Mouse (Mus musculus): ENCODE measurements around the gene Ryr3. TPM values are rescaled to one million over a fixed set of nuclear protein-coding genes. Genes with fewer than 3 reads are reported as not detected.

The Ryr3 gene
- total RNA-seq, 2 experiments from 2014 or later = under 0.01 to 0.04 TPM

DNA sequence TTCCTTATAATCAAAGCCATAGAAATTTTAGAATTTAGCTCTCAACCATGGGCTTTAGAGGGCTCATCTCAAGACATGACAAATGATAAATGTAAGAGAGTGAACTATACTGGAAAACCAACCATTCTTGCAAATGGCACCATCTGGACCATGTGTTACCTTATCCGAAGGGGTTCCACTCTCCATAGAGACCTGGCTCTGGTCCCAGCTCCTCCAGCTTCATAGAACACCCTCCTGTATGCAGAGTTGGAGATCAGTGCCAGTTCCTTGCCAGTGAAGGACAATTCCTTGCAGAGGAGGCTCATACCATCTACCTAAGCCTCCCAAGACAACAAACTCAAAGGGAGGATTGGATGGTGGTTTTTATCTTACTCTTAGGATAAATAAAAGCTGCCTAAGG lies 268.0 kb downstream of the Ryr3 start:
- no peak for ATAC-seq (ENCODE audit: poor library complexity, severe bottlenecking)

DNA sequence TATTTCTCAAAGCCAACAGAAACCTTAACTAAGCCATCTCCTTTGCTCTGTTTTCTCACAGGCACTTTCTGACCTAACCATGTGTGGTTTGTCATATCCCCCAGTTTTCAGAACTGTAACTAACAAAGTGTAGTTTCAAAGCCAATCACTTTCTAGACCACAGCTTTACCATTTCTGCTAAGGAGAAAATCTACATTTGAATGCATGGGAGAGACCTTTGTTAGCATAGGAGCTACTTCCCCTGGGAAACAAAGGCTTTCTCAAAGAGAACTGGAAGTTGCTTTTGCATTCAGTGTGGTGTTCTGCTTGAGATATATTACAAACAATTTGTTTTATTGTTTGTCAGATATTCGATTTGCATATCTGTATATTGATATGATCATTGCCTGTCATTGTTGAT lies 285.1 kb downstream of the Ryr3 start:
- ATAC-seq (ENCODE audit: poor library complexity, severe bottlenecking) = no peak

DNA sequence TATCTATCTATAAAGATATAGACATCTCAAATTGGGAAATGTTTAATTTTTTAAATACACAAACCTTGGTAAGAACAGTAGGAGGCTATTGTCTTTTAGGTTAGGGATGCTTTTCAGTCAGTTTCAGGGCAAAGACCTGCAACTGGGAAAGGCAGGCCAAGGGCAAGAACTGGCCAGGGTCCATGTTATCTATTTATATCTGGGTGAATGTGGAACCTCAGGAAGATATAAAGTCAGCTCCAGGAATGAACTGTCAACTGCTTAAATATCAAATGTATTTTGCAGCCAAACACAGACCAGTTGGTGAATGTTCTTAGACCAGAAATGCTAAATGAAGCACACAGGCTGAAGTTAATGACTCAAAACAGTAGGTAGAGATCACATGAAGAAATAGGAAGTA lies 303.1 kb downstream of the Ryr3 start:
- no peak for ATAC-seq (ENCODE audit: poor library complexity, severe bottlenecking)

- no peak for ATAC-seq (ENCODE audit: poor library complexity, severe bottlenecking)
Observed at GRCm38 (mm10) chr2:112912611-112913010, 304.3 kb downstream of the Ryr3 start.

DNA sequence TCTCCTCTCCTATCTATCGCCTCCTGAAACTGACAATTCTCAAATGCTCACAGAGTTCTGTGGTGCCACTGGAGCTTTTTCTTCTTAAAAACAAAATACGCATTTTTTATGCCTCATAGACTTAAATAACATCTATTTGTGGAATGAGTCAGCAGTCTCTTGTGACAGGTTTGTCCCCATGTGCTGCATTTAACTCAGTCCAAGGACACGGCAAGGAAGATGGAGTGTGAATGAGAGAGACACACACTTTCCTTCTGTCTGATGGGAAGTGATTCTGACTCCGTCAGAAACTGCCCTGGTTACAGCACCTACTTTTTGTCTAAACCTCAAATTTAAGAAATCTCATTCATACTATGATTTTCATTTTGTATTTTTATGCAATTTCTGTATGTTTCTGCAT lies 306.3 kb downstream of the Ryr3 start:
- ATAC-seq (ENCODE audit: poor library complexity, severe bottlenecking) = no peak

DNA sequence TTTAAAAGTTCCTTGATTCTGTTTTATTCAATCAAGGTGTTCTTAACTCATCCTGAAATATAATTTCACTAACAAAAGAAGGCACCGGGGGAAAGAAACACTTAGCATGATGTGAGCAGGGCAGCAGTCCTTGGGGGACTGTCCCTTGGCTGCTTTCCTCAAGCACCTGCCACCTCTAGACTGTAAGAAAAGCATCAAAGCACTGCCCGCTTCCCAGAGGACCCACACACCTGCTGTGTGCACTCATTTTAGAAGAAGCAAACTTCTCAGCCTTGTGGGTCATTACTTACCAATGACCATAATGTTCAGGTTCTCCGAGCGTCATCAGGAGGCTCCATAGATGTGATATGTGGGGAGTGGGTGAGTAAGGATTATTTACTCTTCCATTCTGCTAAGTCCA lies 307.8 kb downstream of the Ryr3 start:
- ATAC-seq (ENCODE audit: poor library complexity, severe bottlenecking) = no peak

GRCm38 (mm10) chr2:112900747-112901146 lies 316.1 kb downstream of the Ryr3 start:
- no peak for ATAC-seq (ENCODE audit: poor library complexity, severe bottlenecking)

DNA sequence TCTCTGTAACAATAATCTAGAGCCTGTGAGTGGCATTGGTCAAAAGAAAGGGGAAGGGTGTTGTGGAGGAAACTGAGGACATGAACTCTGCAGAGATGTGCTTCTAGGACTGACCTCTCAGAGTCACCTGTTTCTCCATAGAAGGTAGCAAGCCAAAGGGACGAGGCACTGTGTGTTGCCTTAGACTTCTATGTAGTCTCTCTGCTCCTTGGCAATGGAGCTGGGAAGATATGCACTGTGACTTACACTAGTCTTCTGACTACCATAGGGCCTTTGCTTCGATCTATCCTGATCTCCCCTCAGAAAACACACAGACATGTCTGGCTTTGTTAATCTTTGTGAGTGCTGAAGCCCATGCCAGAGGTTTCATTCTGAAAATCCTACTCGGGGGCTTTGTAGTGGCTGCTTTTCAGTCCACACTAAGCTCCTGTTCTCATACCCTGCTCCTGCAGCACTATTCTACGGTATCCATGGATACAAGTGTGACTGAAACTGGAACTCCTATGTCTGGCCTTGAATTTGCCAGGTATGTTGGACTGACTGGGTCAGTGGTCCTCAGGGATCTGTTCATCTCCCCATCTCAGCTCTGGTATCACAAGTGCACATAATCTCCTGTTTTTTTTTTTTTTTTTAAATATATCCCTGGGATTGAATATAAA lies 332.3 kb downstream of the Ryr3 start:
- ATAC-seq (ENCODE audit: poor library complexity, severe bottlenecking) = no peak

DNA sequence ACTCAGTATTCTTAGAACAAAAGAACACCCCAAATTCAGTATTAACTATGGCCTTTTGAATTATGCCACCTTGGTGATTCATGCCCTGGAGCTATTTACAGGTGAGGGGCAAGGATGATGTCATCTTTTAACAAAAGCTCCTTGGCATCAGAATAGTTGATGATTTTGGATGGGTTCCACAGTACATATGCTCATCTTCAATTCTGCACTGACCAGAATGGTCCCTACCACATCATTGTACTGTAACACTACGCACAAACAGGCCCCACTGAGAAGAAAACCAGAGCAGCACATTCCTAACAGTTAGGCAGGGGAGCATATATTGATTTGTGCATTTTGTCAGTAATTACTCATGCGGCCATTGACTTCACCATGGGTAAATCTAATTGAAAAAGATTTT lies 335.1 kb downstream of the Ryr3 start:
- no peak for ATAC-seq (ENCODE audit: poor library complexity, severe bottlenecking)

DNA sequence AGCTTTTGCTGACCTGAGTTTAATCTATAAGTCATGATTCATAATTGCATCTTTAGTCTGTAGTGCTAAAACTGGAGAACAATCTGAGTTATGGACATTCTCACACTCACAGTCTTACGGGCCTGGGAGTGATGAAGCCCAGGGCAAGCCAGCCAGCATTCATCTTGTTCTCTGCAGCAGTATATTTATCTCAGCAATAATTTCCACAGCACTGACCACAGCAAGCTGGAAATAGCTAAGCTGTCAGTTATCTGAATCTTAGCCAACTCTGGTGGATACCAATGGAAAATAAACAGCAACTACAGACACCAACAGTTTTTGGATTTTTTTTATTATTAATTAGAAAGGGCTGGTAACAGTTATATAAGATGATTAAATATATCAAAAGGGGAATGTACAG lies 335.5 kb downstream of the Ryr3 start:
- ATAC-seq (ENCODE audit: poor library complexity, severe bottlenecking) = no peak

GRCm38 (mm10) chr2:112877404-112877803 lies 339.5 kb downstream of the Ryr3 start:
- no peak for ATAC-seq (ENCODE audit: poor library complexity, severe bottlenecking)

GRCm38 (mm10) chr2:112866043-112866551 lies 350.8 kb downstream of the Ryr3 start:
- no peak for ATAC-seq (ENCODE audit: poor library complexity, severe bottlenecking)

- no peak for ATAC-seq (ENCODE audit: poor library complexity, severe bottlenecking)
Observed at GRCm38 (mm10) chr2:112861792-112862191, 355.1 kb downstream of the Ryr3 start.

DNA sequence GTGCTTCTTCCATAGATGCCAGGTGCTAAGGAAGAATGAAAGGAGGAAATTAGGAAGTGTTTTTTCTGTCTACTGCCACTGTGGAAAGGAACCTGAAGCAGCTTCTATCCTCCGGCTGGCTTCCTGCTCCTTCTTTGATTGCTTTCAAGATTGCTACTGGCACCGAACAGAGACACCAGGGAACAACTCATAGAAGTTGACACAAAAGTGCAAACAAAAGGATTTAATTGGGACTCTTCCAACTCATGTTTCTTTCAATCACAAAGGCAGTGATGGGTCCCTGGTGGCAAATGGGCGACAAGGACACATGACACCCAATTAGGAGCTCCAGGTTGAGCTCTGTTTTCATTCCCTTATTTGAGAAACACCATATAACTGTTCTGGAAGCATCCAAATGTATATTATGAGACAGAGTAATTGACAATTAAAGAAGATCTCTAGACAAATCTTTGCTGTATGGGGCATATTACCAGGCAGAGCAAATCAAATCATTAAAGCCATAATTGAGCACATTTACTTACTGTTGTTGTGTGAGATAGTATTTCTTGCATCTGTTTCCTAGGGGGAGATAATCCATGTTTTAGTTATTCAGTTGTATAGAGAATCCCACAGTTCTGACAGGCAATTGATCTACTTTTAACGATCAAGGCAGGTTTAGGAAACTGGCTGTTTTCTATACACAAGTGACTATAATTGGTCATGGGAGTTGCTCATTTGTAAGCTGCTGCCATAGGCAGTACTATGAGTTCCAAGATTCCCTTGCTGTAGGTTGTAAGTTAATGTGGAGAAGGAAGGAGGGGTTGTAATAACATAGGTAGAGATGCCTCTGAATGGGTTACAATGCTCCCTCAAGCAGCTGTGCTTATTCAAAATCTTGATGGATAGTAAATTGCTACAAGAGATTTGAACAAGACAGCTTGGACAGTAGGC lies 371.0 kb downstream of the Ryr3 start:
- no peak for ATAC-seq (ENCODE audit: poor library complexity, severe bottlenecking)

- ATAC-seq (ENCODE audit: poor library complexity, severe bottlenecking) = no peak
Observed at GRCm38 (mm10) chr2:112842877-112843276, 374.0 kb downstream of the Ryr3 start.

GRCm38 (mm10) chr2:112831423-112832305 lies 385.2 kb downstream of the Ryr3 start:
- ATAC-seq (ENCODE audit: poor library complexity, severe bottlenecking) = no peak

DNA sequence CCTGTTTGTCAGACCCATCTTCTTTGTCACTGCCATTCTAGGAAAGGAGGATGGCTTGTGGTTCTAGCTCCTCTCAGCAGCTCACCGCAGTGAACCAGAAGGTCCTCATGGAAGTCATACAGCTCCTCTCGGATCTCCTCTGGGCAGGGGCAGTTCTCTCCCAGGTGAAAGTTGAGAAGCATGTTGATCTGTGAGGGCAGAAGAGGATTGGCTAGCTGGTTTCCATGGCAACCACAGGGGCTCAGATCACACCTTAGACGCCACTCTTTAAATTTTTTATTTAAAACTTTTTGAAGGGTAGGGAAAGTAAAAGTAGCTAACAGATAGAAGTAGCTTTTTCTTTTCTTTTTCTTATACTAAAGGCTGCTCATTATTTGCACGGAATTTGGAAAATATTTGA lies 390.3 kb downstream of the Ryr3 start:
- no peak for ATAC-seq (ENCODE audit: poor library complexity, severe bottlenecking)

- no peak for ATAC-seq (ENCODE audit: poor library complexity, severe bottlenecking)
Observed at GRCm38 (mm10) chr2:112822721-112823120, 394.2 kb downstream of the Ryr3 start.

DNA sequence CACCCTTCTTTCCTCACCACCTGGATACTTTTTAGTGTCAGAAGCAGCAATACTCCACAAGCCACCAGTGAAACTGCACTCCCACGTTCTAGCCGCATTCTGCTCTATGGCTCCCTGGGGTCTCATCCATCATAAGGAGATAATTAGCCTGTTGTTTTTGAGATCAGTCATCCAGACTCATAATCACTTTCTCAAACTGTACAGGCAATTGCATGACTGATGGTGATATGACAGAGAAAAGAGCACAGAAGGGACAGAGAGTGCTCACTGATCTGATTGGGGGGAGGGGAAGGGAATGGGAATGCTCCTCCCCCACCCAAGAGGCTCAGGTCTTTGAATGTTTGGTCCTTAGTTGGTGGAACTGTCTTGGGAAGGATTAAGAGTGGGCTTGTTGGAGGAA lies 397.8 kb downstream of the Ryr3 start:
- ATAC-seq (ENCODE audit: poor library complexity, severe bottlenecking) = no peak

- ATAC-seq (ENCODE audit: poor library complexity, severe bottlenecking) = no peak
Observed at GRCm38 (mm10) chr2:112816976-112817375, 399.9 kb downstream of the Ryr3 start.

DNA sequence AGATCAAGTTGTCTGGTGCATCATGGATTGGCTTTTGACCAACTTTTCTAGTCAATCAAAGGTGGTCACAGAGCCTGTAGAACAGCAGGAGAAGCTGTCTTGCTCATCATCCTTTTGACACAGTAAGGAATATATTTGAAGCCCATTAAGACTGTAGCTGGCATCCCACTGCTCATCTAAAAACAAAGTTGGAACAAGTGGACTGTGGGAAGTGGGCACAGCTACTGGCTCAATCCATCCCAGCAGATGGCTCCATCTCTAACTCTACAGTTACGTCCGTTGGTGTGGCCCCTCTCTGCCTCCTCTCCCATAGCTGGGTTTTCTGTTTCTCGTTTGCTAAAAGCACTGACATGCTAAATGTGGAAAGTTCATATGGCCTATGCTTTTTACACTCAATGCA lies 400.9 kb downstream of the Ryr3 start:
- ATAC-seq (ENCODE audit: poor library complexity, severe bottlenecking) = no peak
